Mouse (Mus musculus) lung, embryonic 15.5 days (tissue): Measurements from ENCODE around the gene Zmynd15. TPM values are rescaled to one million over a fixed set of nuclear protein-coding genes. Genes with fewer than 3 reads are reported as not detected.
A peak's percentile ranks its signal among the peaks of the same experiment; 100 is the strongest.
"Not testable (repeated sequence)": the region's sequence is repeated elsewhere in the genome, so short reads cannot be mapped to it uniquely, and the experiment has no call there.

ENCODE experiments used
- ATAC-seq: fragments of 200-750 bp; cut with Nextera tagmentation; 2 replicates; pipeline ENCODE4 v1.8.0; 2017; ENCODE audit warnings: moderate number of reproducible peaks, borderline replicate concordance; ENCODE audit not compliant: low FRiP score, low TSS enrichment; ENCODE audit errors: extremely low read depth
- H3K27ac ChIP-seq: fragments of 300-500 bp; sonication (generic); 2 replicates; pipeline ENCODE4 v1.5.1; 2015; ENCODE audit warnings: moderate library complexity, mild to moderate bottlenecking, inconsistent platforms
- H3K27me3 ChIP-seq: fragments of 300-500 bp; sonication (generic); 2 replicates; pipeline ENCODE4 v1.6.1; 2015; ENCODE audit warnings: inconsistent platforms
- H3K36me3 ChIP-seq: fragments of 300-500 bp; sonication (generic); 2 replicates; pipeline ENCODE4 v1.6.1; 2015; ENCODE audit warnings: inconsistent platforms
- H3K4me1 ChIP-seq: fragments of 300-500 bp; sonication (generic); 2 replicates; pipeline ENCODE4 v1.6.1; 2015; ENCODE audit warnings: inconsistent platforms
- H3K4me2 ChIP-seq: fragments of 300-500 bp; sonication (generic); 2 replicates; pipeline ENCODE4 v1.6.1; 2015; ENCODE audit warnings: inconsistent platforms, mild to moderate bottlenecking, moderate library complexity
- H3K4me3 ChIP-seq: fragments of 300-500 bp; sonication (generic); 2 replicates; pipeline ENCODE4 v1.5.1; 2015; ENCODE audit warnings: mild to moderate bottlenecking, inconsistent platforms
- H3K9ac ChIP-seq: fragments of 300-500 bp; sonication (generic); 2 replicates; pipeline ENCODE4 v1.6.1; 2015; ENCODE audit warnings: inconsistent platforms
- H3K9me3 ChIP-seq: fragments of 300-500 bp; sonication (generic); 2 replicates; pipeline ENCODE4 v1.6.1; 2016; ENCODE audit warnings: inconsistent platforms
- WGBS: fragments of 180-500 bp; shearing (Covaris S2); methylation state at CpG from one replicate; pipeline ENCODE4 v1.1.7; 2015; 5-methylcytosine and 5-hydroxymethylcytosine counted together
- polyA plus RNA-seq: library from polyadenylated mRNA; unstranded; fragments of >200 nt; fragmentation: Nextera tagmentation; extraction: Ambion mirVana; gene quantifications from 2 replicates; pipeline ENCODE4 v1.2.1, GENCODE M21; 2015

The Zmynd15 gene
- polyA plus RNA-seq, 1 experiment from 2014 or later, result 0.45 TPM

DNA sequence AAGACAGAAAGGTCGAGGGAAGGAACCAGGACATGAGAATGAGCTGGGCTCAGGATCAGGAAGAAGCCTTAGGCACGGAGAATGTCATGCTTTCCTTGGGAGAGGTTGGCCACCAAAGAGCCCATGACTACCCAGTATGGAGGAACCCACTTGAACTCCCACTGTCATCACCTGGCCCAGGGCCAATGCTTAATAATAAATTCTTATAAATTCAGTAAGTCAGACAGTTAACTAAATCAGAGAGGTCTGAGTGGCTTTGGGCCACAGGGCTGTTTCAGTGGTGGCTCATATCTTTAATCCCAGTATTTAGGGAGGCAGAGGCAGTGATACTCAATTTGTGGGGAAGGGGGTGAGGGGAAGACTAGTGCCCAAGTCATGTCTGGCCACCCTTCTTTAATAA is 8.3 kb upstream of the Zmynd15 start:
- H3K27ac ChIP-seq, result no peak overlapping the region
- H3K36me3 ChIP-seq, result no peaks in the 10 kb centered on the region
- H3K27me3 ChIP-seq, result no peaks in the 10 kb centered on the region
- 78% methylated on average over 2 of the region's 2 CpGs for WGBS
- no peak for ATAC-seq
- H3K9me3 ChIP-seq, result no peaks in the 10 kb centered on the region
- H3K4me3 ChIP-seq, result no peak overlapping the region
- peaks cover 17% of the 10 kb centered on the region; the same call in 1 of the 2 replicates for H3K4me1 ChIP-seq
- H3K4me2 ChIP-seq, result no peak overlapping the region; the same call in 1 of the 2 replicates
- no peak overlapping the region for H3K9ac ChIP-seq

DNA sequence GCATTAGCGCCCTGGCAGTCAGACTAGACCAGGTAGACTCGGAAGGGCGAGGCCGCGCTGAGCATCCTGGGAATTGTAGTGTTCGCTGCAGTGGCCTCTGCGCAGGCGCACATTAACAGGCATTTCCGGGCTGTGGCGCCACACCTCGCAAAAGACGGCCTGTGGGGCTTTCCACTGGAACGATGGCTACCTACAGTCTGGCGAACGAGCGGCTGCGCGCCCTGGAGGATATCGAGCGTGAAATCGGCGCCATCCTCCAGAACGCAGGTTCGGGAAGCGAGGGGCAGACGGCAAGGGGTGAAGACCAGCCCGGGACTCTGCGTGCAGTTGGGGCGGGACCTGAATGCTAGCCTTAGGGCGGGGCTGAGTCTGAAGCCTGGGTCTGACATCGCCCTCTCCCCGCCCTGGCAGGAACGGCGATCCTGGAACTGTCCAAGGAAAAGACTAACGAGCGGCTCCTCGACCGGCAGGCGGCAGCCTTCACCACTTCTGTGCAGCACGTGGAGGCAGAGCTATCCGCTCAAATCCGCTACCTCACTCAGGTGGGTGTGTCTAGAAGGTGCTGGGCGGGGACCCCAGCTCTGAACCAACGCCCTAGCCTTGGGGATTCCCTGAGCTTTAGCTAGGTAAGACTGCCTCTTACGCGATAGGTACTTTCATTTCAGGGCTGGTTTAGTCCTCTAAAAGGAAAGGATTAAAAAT is 7.3 kb upstream of the Zmynd15 start, which contains the start of gene Med11:
Gene Med11, plus strand, starts transcription at position 123 of the 702 bp plus-strand sequence.
- H3K4me1 ChIP-seq, result peaks cover 17% of the 10 kb centered on the region; the same call in 1 of the 2 replicates
- peak; percentile 99 for ATAC-seq
- H3K4me2 ChIP-seq, result peak within 1 kb of the TSS; percentile 81
- under 1% methylated on average over 46 of the region's 46 CpGs for WGBS
- H3K27me3 ChIP-seq, result no peaks in the 10 kb centered on the region
- peak within 1 kb of the TSS; percentile 75 for H3K4me3 ChIP-seq
- peak within 1 kb of the TSS; percentile 89 for H3K9ac ChIP-seq
- no peaks in the 10 kb centered on the region for H3K9me3 ChIP-seq
- H3K27ac ChIP-seq, result peak within 1 kb of the TSS; percentile 99
- no peaks in the 10 kb centered on the region for H3K36me3 ChIP-seq

DNA sequence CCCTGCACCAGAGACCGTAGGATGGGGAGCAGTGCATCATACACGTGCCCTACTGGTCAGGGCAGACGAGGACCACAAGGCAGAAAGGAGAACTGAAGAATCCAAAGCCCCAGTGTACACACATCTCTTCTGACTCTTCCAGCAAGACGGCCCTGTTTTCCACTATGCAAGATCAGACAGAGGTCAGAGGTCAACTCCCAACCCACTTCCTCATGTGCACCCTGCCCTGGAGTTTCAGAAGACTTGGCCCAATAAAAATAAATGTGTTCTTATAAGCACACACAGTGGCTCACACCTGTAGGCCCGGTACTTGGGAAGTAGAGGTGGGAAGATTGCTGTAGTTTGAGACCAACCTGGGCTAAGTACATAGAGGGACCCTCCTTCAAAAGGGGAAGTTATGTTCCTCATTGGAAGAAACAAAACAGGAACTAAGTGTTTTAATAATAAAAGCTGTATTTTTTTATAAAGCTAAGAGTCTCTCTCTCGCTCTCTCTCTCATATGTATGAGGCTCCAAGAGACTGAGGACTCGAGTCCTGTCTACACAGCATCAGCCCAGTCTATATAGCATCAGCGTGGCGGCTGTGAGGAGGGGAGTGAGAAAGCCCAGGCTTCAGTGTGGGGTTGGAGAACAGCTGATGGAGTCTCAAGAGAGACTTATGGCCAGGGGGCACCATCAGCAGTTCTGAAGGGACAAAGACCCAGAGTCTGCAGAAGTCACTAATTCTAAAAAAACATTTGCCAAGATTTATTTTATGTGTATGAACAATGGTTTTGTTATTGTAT is 5.8 kb upstream of the Zmynd15 start:
- peaks cover under 1% of the 10 kb centered on the region; the same call in 1 of the 2 replicates for H3K27me3 ChIP-seq
- peaks cover 17% of the 10 kb centered on the region for H3K4me1 ChIP-seq
- H3K27ac ChIP-seq, result no peak overlapping the region
- no peaks in the 10 kb centered on the region for H3K9me3 ChIP-seq
- WGBS, result 84% methylated on average over 9 of the region's 9 CpGs
- ATAC-seq, result no peak
- no peaks in the 10 kb centered on the region for H3K36me3 ChIP-seq
- H3K4me3 ChIP-seq, result 0 out of 2 replicates have a peak overlapping the region, but pooled peaks have one; percentile 75
- 0 out of 2 replicates have a peak overlapping the region, but pooled peaks have one; percentile 81 for H3K4me2 ChIP-seq
- no peak overlapping the region for H3K9ac ChIP-seq

DNA sequence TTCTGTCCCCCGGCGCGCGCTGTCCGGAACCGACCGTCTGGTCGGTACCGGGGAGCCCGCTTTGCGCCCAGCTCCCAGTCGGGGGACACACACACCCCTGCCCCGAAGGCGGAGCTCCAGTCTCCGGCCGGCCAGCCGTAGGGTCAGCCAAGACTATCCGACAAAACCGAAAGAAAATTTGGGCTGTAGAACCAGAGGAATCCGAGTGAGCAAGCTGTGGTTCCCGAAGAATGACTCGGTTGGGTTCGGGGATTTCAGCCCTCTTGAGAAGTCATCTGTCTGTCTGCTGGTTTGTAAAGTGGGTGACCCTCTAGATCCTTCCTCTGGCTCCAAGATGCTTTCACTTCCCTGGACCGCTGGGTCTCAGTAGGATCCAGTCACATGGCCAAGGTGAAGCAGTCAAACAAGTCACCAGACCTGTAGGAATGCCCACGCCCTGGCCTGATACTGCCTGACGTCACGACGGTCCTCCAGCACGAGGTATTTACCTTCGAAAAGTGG is 418 bp downstream of the Zmynd15 start, which contains the start of gene Cxcl16:
Gene Cxcl16, minus strand, starts transcription at position 384 of the 501 bp plus-strand sequence.
- Histone ChIP-seq H3K4me3 (peak within 1 kb of the TSS; percentile 67), H3K27me3 (peaks cover 20% of the 10 kb centered on the region; the same call in 1 of the 2 replicates), H3K9me3 (no peaks in the 10 kb centered on the region), H3K27ac (no peak within 1 kb of the TSS), H3K4me1 (peaks cover 8% of the 10 kb centered on the region), H3K4me2 (peak within 1 kb of the TSS; percentile 95), H3K36me3 (no peaks in the 10 kb centered on the region), H3K9ac (peak within 1 kb of the TSS; percentile 65)
- WGBS, result 3% methylated on average over 30 of the region's 30 CpGs
- peak; percentile 60 for ATAC-seq

DNA sequence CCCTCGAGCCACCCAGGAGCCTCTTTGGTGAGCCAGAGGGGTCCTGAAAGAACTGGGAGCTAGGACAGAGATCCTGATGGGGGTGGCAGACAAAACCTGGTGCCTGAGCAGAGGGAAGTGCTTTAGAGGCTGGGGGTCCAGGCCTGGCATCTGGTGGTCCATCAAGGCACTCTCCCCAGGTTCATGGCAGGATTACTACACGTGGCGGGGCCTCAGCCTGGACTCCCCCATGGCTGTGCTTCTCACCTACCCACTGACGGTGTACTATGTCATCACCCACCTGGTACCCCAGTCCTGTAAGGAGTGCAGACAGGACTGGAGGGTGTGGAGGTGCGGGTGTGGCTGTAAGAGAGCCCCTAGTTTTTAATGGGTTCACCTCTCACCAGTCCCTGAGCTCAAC is 4.7 kb downstream of the Zmynd15 start:
- no peak for ATAC-seq
- no peak overlapping the region for H3K27ac ChIP-seq
- H3K9me3 ChIP-seq, result no peaks in the 10 kb centered on the region
- no peak overlapping the region for H3K4me3 ChIP-seq
- H3K4me2 ChIP-seq, result no peak overlapping the region
- no peaks in the 10 kb centered on the region for H3K36me3 ChIP-seq
- 72% methylated on average over 5 of the region's 5 CpGs for WGBS
- H3K27me3 ChIP-seq, result peaks cover 16% of the 10 kb centered on the region; the same call in 1 of the 2 replicates
- H3K4me1 ChIP-seq, result peaks cover 28% of the 10 kb centered on the region
- H3K9ac ChIP-seq, result no peak overlapping the region

DNA sequence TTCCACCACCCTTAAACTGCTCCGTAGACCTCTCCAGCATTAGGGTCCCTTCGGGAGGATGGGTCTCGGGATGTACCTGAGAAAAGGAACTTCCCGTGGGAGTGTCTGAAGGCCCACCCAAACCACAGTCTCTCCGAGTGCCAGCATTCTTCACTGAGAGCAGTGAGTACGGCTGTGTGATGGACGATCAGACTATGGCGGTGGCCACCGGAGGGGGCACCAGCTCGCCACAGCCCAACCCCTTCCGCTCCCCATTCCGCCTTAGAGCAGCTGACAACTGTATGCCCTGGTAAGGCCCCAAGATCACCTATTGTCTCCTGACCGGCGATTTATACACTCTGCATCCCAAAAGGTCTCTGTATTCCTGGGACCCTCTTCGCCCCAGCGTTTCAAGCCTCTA is 6.0 kb downstream of the Zmynd15 start:
- Histone ChIP-seq H3K9ac (peak overlapping the region; percentile 37; the same call in 1 of the 2 replicates), H3K36me3 (no peaks in the 10 kb centered on the region), H3K27me3 (peaks cover 16% of the 10 kb centered on the region; the same call in 1 of the 2 replicates), H3K4me2 (peak overlapping the region; percentile 78), H3K9me3 (no peaks in the 10 kb centered on the region), H3K27ac (no peak overlapping the region), H3K4me3 (peak overlapping the region; percentile 33), H3K4me1 (peaks cover 36% of the 10 kb centered on the region)
- ATAC-seq, result peak; percentile 46; the same call in 1 of the 2 replicates
- WGBS, result 29% methylated on average over 16 of the region's 16 CpGs

DNA sequence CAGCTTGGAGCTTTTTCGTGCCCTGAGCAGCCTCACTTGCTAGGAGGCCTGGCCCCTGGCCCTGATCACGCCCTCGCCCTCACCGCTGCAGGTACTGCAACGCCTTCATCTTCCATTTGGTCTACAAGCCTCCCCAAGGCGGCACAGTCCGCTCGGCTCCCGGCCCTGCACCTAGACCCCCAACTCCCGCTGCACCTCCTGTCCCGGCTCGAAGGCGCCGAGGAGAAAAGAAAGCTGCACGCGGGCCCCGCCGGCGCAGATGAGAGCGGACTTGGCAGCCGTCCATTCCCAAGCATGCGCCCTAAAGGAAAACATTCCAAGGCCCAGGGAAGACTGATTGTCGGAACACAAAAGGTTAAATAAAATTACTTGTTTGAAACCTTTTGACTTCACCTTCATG is 6.6 kb downstream of the Zmynd15 start:
- Histone ChIP-seq H3K9ac (peak overlapping the region; percentile 37; the same call in 1 of the 2 replicates), H3K4me2 (peak overlapping the region; percentile 78), H3K9me3 (no peaks in the 10 kb centered on the region), H3K4me3 (peak overlapping the region; percentile 33), H3K36me3 (no peaks in the 10 kb centered on the region), H3K27me3 (peaks cover 10% of the 10 kb centered on the region; the same call in 1 of the 2 replicates), H3K4me1 (peaks cover 36% of the 10 kb centered on the region), H3K27ac (peak overlapping the region; percentile 19; the same call in 1 of the 2 replicates)
- WGBS, result 4% methylated on average over 23 of the region's 23 CpGs
- no peak for ATAC-seq

DNA sequence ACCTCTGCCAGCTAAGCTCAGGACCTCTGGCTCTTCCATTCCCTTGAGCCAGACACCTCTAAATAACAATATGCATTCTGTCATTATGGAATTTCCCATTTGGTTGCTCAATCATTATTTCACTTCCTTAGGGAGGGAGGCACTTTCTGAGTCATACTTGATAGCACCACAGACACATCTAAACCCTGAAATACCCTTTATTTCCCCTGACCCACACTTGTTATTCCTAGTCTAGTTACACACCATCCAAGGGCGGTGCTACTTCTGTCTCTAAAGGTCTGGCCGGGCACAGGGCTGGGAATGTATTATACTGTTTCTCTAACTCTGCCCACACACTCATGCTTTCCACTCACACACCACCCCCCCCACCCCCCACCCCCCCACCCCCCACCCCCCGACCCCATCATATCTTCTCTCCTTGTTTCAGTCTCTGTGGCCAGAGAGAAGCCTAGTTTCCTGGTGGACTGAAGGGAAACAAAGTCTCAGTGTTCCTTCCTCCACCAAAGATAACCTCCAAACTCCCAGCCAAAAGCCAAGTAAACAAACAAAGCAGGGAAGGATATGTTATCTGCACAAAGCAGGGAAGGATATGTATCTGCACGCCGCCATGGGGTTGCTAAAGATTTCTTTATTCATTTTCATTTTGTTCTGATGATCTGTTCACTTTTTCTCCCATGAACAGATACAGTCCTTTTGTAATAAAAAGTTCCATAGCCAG is 8.8 kb downstream of the Zmynd15 start:
- Histone ChIP-seq H3K4me3 (no peak overlapping the region), H3K27ac (peak overlapping the region; percentile 56; the same call in 1 of the 2 replicates), H3K27me3 (peaks cover 6% of the 10 kb centered on the region; the same call in 1 of the 2 replicates), H3K36me3 (no peaks in the 10 kb centered on the region), H3K4me1 (peaks cover 36% of the 10 kb centered on the region), H3K9ac (no peak overlapping the region), H3K4me2 (no peak overlapping the region), H3K9me3 (no peaks in the 10 kb centered on the region)
- ATAC-seq, result no peak
- 48% methylated on average over 5 of the region's 5 CpGs for WGBS

DNA sequence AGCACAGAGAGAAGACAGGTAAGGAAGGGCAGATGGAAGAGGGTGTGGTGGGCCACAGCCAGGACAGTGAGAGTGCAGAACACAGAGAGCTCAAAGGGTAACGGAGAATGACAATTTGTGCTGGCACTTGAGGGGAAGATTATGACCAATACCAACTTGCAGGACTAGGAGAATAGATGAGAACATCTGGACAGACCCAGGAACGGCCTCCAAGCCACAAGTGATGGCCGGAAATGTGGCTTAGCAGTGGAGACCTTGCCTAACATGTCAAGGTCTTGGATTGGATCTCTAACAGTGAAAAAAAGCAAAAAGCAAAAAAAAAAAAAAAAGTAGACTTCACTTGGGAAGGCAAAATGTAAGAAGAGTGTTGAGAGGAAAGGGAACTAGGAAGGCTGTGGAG is 10.5 kb downstream of the Zmynd15 start:
- WGBS, result 79% methylated on average over 3 of the region's 3 CpGs
- no peak overlapping the region for H3K27ac ChIP-seq
- ATAC-seq, result no peak

DNA sequence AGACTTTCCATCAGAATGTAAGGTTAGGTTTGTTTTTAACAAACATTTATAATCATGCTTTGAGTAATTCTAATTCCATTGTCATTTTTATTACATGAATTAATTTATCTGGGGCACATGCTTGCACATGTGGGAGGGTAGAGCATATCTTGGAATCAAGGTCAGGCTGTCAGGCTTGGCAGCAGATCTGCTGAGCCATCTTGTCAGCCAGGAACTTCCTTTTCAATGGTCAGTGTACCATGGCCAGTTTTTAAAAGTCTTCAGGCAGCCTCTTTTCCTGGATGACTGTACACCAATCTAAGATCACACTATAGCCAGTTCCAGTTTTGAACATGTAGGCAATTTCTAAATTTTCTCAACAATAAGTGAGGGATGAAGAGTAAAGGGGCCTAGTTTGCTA is 13.5 kb downstream of the Zmynd15 start:
- no peak overlapping the region for H3K4me2 ChIP-seq
- H3K27me3 ChIP-seq, result no peaks in the 10 kb centered on the region
- H3K9ac ChIP-seq, result no peak overlapping the region
- no peaks in the 10 kb centered on the region for H3K9me3 ChIP-seq
- H3K4me1 ChIP-seq, result peaks cover 17% of the 10 kb centered on the region
- ATAC-seq, result no peak
- no peak overlapping the region for H3K27ac ChIP-seq
- no peak overlapping the region for H3K4me3 ChIP-seq
- no peaks in the 10 kb centered on the region for H3K36me3 ChIP-seq

More for the DNA sequence above, 10.5 kb downstream of the Zmynd15 start:
- H3K9me3 ChIP-seq, result no peaks in the 10 kb centered on the region
- H3K36me3 ChIP-seq, result no peaks in the 10 kb centered on the region
- peaks cover 36% of the 10 kb centered on the region for H3K4me1 ChIP-seq
- H3K4me2 ChIP-seq, result no peak overlapping the region
- no peak overlapping the region for H3K4me3 ChIP-seq
- no peak overlapping the region for H3K9ac ChIP-seq
- no peaks in the 10 kb centered on the region for H3K27me3 ChIP-seq

DNA sequence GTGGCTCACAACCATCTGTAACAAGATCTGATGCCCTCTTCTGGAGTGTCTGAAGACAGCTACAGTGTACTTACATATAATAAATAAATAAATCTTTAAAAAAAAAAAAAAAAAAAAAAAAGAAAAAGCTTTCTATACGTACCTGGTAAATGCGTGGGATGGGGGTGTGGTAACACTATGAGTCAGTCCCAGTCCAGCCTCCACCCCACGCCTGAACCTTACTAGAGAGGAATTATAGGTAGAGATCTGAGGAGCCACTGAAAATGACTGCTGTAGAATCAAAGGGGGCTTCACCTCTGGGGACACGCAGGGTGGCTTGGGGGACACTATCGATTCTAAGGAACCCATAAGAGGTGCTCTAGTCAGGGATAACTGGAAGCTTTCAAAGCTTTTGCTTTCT is 14.1 kb downstream of the Zmynd15 start:
- not testable (repeated sequence) for ATAC-seq, H3K27ac ChIP-seq, H3K9ac ChIP-seq, H3K27me3 ChIP-seq, H3K4me2 ChIP-seq, H3K4me3 ChIP-seq, H3K9me3 ChIP-seq, H3K36me3 ChIP-seq
- 84% methylated on average over 5 of the region's 5 CpGs for WGBS
- H3K4me1 ChIP-seq, result peaks cover 16% of the 10 kb centered on the region
